Mouse (Mus musculus) frontal cortex, postnatal 25 days (tissue): Measurements from ENCODE around the gene Capn12.

Experiments
- DNase-seq, 2 experiments: peaks; one replicate each; pipeline ENCODE4 v3.0.0; 2022; ENCODE audit warnings: low spot score in 2 of 2

The Capn12 gene

GRCm38 (mm10) chr7:28919815-28920214 is 38.6 kb downstream of the Capn12 start:
- DNase-seq = no peak

- DNase-seq = no peak
Measured at GRCm38 (mm10) chr7:28921178-28921577, 40.0 kb downstream of the Capn12 start.

GRCm38 (mm10) chr7:28921722-28922465 is 40.7 kb downstream of the Capn12 start:
- DNase-seq = no peak

GRCm38 (mm10) chr7:28922606-28923005 is 41.4 kb downstream of the Capn12 start:
- no peak for DNase-seq

- DNase-seq = no peak
Measured at GRCm38 (mm10) chr7:28923865-28924291, 42.7 kb downstream of the Capn12 start.

GRCm38 (mm10) chr7:28924802-28925201 is 43.6 kb downstream of the Capn12 start:
- no peak for DNase-seq

- DNase-seq = no peak
Measured at GRCm38 (mm10) chr7:28925317-28925716, 44.1 kb downstream of the Capn12 start.

GRCm38 (mm10) chr7:28926172-28926571 is 45.0 kb downstream of the Capn12 start:
- DNase-seq = no peak

GRCm38 (mm10) chr7:28929381-28929780 is 48.2 kb downstream of the Capn12 start:
- no peak for DNase-seq

- no peak for DNase-seq
Measured at GRCm38 (mm10) chr7:28930320-28931031, 49.3 kb downstream of the Capn12 start.

GRCm38 (mm10) chr7:28931032-28931694 is 49.9 kb downstream of the Capn12 start:
- no peak for DNase-seq

- no peak for DNase-seq
Measured at GRCm38 (mm10) chr7:28931695-28932039, 50.4 kb downstream of the Capn12 start.

GRCm38 (mm10) chr7:28932421-28933041 is 51.3 kb downstream of the Capn12 start:
- no peak for DNase-seq

GRCm38 (mm10) chr7:28933825-28934224 is 52.6 kb downstream of the Capn12 start:
- no peak for DNase-seq

- no peak for DNase-seq
Measured at GRCm38 (mm10) chr7:28936787-28937186, 55.6 kb downstream of the Capn12 start.

GRCm38 (mm10) chr7:28938654-28939053 is 57.4 kb downstream of the Capn12 start:
- no peak for DNase-seq

GRCm38 (mm10) chr7:28939418-28940183 is 58.4 kb downstream of the Capn12 start:
- DNase-seq = no peak

GRCm38 (mm10) chr7:28941129-28941528 is 59.9 kb downstream of the Capn12 start:
- DNase-seq = no peak

- DNase-seq = no peak
Measured at GRCm38 (mm10) chr7:28941542-28941941, 60.3 kb downstream of the Capn12 start.
